Mouse (Mus musculus): ENCODE results near the gene Emilin3.
"Not testable (repeated sequence)": the region's sequence is repeated elsewhere in the genome, so short reads cannot be mapped to it uniquely, and the experiment has no call there.

Gene Emilin3

GRCm38 (mm10) chr2:160912231-160912671, at the start of gene Emilin3:
Emilin3 (minus strand) TSS chr2:160912328.
- DNase-seq: peak; percentile 19

GRCm38 (mm10) chr2:160960956-160961646, 49.0 kb upstream of the Emilin3 start:
- peak; percentile 48 for DNase-seq

GRCm38 (mm10) chr2:160959901-160960300, 47.8 kb upstream of the Emilin3 start:
- DNase-seq: no peak

GRCm38 (mm10) chr2:160958737-160959136, 46.6 kb upstream of the Emilin3 start:
- peak; percentile 44 for DNase-seq

DNA sequence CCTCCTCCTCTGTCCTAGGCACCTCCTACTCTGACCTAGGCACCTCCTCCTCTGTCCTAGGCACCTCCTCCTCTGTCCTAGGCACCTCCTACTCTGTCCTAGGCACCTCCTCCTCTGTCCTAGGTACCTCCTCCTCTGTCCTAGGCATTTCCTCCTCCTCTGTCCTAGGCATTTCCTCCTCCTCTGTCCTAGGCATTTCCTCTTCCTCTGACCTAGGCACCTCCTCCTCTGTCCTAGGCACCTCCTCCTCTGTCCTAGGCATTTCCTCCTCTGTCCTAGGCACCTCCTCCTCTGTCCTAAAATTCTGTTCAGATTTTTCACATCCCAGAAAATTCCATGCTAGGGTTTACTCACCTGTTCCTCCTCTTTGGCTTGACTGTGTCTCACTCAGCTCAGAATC, 45.7 kb upstream of the Emilin3 start:
- DNase-seq: not testable (repeated sequence)

GRCm38 (mm10) chr2:160957307-160957706, 45.2 kb upstream of the Emilin3 start:
- not testable (repeated sequence) for DNase-seq

- no peak for DNase-seq
These were observed 43.2 kb upstream of the Emilin3 start for GRCm38 (mm10) chr2:160955331-160955730.

DNA sequence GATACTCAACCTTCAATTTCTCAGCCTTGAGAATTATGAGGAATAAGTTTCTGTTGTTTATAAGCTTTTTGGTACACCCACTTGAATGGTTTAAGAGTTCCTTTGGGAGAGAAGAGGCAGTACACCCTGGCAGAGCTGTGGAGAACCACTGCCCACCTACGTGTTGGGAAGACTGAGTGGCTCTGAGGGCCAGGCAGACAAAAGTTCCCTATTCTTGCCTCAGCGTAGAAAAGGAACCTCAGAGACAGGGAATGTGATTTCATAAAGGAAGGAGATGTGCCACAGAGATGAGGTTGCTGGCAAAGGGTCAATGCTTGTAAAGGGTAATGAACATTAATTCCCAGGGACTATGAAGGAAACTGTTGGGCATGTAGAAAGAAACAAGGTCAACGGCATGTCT, 42.4 kb upstream of the Emilin3 start:
- no peak for DNase-seq

- no peak for DNase-seq
These were observed 41.2 kb upstream of the Emilin3 start for GRCm38 (mm10) chr2:160953131-160953873.

GRCm38 (mm10) chr2:160951595-160951994, 39.5 kb upstream of the Emilin3 start:
- no peak for DNase-seq

- DNase-seq: no peak
These were observed 30.3 kb upstream of the Emilin3 start for GRCm38 (mm10) chr2:160942443-160942842.

DNA sequence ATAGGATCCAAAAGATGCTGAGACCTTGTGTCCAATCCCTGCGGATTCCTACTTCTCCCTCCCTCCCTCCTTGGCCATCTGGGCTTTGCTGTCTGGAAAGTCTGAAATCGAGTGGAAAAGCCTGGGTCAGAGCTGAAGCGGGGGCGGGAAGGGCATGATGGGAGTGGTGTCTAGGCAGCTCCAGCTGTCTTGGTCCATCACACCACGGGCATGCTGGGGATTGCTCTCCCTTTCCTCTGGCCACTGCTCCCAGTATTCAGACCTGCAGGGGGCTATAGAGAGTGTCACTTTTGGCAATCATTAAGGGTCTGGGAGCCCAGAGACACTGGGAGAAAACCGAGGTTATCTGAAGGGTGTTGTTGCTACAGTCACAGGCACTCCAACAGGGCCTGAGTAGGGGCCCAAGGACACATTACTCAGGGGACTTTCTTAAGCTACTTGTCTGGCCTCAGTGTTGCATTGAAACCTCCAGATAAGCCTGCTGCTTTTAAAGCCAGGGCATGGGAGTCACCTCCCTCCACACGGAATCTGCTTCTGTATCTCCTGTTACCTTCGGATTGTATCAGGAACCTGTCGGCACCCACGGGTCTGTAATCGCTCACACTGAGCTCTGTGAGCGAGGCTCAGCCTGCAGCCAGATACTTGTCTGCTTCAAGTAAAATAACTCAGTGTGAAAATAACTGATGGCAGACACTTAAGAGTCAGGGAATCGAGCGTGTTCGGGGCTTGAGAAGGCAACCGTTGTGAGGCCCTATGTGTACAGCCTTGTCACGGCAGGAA, 29.0 kb upstream of the Emilin3 start:
- no peak for DNase-seq

GRCm38 (mm10) chr2:160934451-160934850, 22.3 kb upstream of the Emilin3 start:
- no peak for DNase-seq

GRCm38 (mm10) chr2:160933890-160934289, 21.8 kb upstream of the Emilin3 start:
- DNase-seq: no peak

DNA sequence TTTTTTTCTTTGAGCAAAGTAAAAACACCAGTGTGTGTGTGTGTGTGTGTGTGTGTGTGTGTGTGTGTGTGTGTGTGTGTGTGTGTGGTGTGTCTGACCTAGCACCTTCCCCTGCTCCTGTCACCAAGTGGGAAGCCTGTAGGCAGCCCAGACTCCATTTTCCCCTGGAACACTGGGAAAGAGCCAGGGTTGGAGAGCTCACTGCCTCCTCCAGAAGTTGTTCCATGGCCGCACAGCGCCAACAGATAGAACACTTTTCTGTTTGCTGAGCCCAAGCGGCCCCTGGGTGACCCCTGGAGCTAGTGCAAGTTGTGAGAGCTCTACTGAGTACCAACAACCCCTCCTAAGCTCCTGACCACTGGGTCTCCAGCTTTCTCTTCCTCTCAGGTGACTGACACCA, 20.9 kb upstream of the Emilin3 start:
- no peak for DNase-seq

GRCm38 (mm10) chr2:160932325-160932724, 20.2 kb upstream of the Emilin3 start:
- DNase-seq: no peak

GRCm38 (mm10) chr2:160931378-160931777, 19.2 kb upstream of the Emilin3 start:
- no peak for DNase-seq

DNA sequence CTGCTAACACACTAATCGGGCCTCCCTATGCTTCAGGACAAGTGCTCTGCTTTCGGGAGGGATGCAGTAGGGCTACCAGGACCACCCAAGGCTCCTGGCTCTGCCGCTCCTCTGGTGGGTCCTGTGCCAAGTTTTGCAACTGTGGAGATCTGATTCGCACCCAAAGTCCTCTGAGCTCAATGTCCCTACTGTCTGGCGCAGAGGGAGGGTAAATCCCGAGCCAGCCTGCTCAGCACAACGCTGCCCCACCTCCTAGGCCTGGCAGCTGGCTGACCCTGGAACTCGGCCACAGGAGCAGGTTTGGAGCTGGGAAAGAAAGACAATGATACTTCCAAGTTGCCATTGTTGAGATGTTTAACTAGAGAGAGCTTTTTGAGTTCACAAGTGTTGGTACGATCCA, 13.1 kb upstream of the Emilin3 start:
- no peak for DNase-seq

- DNase-seq: no peak
These were observed 9.2 kb upstream of the Emilin3 start for GRCm38 (mm10) chr2:160921285-160921684.

GRCm38 (mm10) chr2:160918930-160919215, 6.7 kb upstream of the Emilin3 start:
- DNase-seq: no peak

DNA sequence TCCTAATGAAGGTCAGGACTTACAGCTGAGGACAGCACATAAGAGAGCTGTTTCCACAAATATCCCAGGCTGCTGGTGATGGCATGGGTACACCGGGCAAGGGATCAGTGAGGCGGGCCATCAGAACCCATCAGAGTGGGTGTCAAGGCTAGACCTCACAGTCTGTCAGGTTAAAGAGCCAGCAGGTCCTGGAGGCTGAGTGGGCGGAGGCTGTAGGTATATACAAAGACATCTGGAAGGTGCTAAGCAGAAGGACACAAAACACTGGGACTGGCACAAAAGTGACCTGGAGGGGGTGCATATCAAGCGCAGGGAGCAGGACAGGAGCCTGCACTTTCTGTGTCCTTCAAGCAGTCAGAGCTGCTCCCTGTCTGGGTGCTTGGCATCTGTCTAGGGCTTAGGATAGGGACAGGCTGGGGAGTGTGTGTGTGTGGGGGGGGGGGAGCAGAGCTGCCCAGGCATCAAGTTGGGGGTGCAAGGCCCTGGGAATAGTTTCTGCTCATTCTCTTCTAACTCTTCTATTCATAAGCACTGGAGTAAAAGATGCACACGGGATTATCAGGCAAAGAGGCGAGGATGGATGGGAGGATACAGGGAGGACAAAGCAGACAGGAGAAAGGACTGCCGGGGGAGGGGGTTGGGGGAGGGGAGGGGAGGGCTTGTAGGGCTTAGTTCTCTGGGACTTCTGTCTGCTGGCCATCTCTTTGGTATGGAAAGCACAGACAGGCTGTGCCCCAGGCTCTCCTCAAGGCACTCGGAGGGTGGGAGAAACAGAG, 6.2 kb upstream of the Emilin3 start:
- no peak for DNase-seq

DNA sequence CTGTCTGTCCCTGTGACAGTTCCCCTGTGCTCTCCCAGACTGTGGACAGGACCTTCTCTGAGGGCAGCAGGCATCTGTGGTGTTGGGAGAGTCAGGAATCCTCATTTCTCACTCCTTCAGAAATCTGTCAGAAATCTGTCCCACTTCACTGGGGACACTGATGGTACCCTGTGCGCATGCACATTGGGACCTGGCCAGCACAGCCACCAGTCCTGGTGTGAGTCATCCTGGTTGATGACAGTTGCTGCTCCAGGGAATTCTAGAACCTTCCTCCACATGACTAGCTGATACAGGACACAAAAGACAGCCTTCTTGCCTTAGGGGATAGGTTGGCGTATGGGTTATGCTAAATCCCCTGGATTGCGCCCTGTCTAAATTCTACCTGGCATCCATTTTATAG, 5.2 kb upstream of the Emilin3 start:
- DNase-seq: no peak

DNA sequence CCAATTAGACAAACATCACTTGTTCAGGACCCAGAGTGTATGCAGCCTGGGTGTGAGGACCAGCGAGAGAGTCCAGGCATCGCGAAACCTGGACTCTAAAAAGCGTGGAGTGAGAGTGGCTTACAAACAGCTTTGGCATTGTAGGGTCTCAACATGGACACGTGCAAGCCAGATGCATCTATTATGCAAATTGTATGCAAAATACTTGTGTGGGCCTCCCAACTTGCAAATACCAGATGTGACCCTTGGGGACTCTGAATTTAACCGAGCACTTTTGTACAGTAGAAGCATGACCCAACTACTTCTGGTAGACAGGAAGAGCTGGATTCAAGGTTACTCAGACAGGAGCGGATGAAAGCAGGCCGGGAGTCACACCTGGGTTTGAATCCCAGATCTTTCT, 4.6 kb upstream of the Emilin3 start:
- no peak for DNase-seq

Measured in kidney, postnatal 14 days (tissue).